In the genomic region with DNA sequence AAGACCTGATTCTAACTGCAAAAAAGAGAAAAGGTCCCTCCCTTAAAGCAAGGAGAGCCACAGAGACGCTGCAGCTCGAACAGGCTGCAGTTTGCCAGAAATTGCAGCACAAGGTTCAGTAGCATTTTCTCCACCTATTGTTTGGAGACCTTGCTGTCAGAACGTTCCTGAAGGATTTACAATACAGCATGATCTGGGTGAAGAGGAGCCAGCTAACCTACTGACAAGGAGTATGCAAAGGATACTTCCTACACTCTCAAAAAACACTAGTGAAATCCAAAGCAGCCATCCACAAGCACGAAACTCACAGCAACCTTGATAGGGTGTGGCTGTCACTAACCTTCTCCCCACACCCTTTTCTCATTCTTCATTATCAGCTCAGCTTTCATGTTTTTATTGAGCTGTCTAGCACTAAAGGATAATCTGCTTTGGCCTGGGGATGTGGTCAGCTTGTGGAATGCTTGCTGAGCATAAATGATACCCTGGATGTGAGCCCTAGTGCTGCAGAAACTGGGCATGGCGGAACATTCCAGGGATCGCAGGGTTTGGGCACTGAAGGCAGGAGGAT, we compare ENCODE assay signal across 8 mouse cellular contexts.
DNase-seq lines count a peak whose midpoint lies in the region; ATAC-seq and TF ChIP-seq lines count a peak whose summit lies in the region.

No protein-coding gene starts in this region.

- peak in 1 of 2 experiments; percentile 24; a peak in 1 of 4 replicates for TF ChIP-seq EP300 in MEL (IDR thresholded peaks at IDR 0.05; ENCODE audit: low read depth in 1 of 2, low read length in 2 of 2)
- TF ChIP-seq EP300 in liver, embryonic 14.5 days (IDR thresholded peaks at IDR 0.05; ENCODE audit: low read depth), result no peak

- H3K79me2 ChIP-seq in MEL (ENCODE audit: control insufficient read depth, insufficient read depth, low read length, poor library complexity), result no peaks in the 10 kb centered on the region

- WGBS in liver, embryonic 14.5 days (ENCODE audit: insufficient replicate concordance), result 25% methylated on average over 6 of the region's 6 CpGs

- H3K4me3 ChIP-seq in MEL (ENCODE audit: control insufficient read depth in 1 of 2, insufficient read depth in 1 of 2, low read depth in 2 of 2, low read length in 2 of 2), result no peak overlapping the region
- H3K4me3 ChIP-seq in liver, embryonic 14.5 days (ENCODE audit: insufficient read depth in 1 of 2, low read depth in 2 of 2, low read length in 2 of 2), result no peak overlapping the region

- H3K9me3 ChIP-seq in MEL (replicated peaks; ENCODE audit: insufficient read depth, low read length), result no peaks in the 10 kb centered on the region
- H3K9me3 ChIP-seq in liver, embryonic 14.5 days (ENCODE audit: control insufficient read depth, low read length), result no peaks in the 10 kb centered on the region

- peak overlapping the region; percentile 26 for H3K4me2 ChIP-seq in liver, embryonic 14.5 days (ENCODE audit: low read depth)

- TF ChIP-seq POLR2A in MEL (IDR thresholded peaks at IDR 0.05; ENCODE audit: control insufficient read depth in 1 of 2, insufficient read depth in 1 of 2, low read depth in 1 of 2, low read length in 2 of 2, poor library complexity in 1 of 2), result no peak

- H3K9ac ChIP-seq in MEL (ENCODE audit: control insufficient read depth, low read depth, low read length, poor library complexity, severe bottlenecking), result no peak overlapping the region
- no peak overlapping the region for H3K9ac ChIP-seq in liver, embryonic 14.5 days (replicated peaks)

- H3K27me3 ChIP-seq in MEL (ENCODE audit: control insufficient read depth in 1 of 2, insufficient read depth in 2 of 2, low read length in 2 of 2), result no peaks in the 10 kb centered on the region
- H3K27me3 ChIP-seq in liver, embryonic 14.5 days (ENCODE audit: control insufficient read depth, insufficient read depth, low read length), result no peaks in the 10 kb centered on the region

- H3K4me1 ChIP-seq in MEL (ENCODE audit: control insufficient read depth in 1 of 2, insufficient read depth in 2 of 2, low read length in 2 of 2), result peaks cover 19 to 23% of the 10 kb centered on the region in 2 experiments; a peak in 3 of 4 replicates
- H3K4me1 ChIP-seq in liver, embryonic 14.5 days (replicated peaks; ENCODE audit: control insufficient read depth in 2 of 2, insufficient read depth in 2 of 2, low read length in 1 of 2), result peaks cover 4 to 23% of the 10 kb centered on the region in 2 experiments

- no peak for TF ChIP-seq CTCF in MEL (IDR thresholded peaks at IDR 0.05 in 2 of 3, conservative IDR thresholded peaks at IDR 0.05 in 1 of 3; ENCODE audit: control insufficient read depth in 1 of 3, insufficient read depth in 1 of 3, low read depth in 2 of 3, low read length in 3 of 3, poor library complexity in 1 of 3, severe bottlenecking in 1 of 3)
- no peak for TF ChIP-seq CTCF in liver, embryonic 14.5 days (IDR thresholded peaks at IDR 0.05; ENCODE audit: low read depth)

- peak; percentile 27 for DNase-seq in gastrocnemius, postnatal 10 days
- DNase-seq in gastrocnemius, adult 18-20 months (ENCODE audit: low spot score), result no peak
- peak; percentile 12 for DNase-seq in MEL (ENCODE audit: low read depth, low spot score)
- peak; percentile 69 for DNase-seq in gastrocnemius, postnatal 25 days
- DNase-seq in liver, embryonic 14.5 days (ENCODE audit: low read depth in 3 of 3, low spot score in 3 of 3), result no peak
- no peak for DNase-seq in adrenal gland, postnatal 36 days
- no peak for DNase-seq in spleen, postnatal 14 days (ENCODE audit: low spot score in 2 of 2)
- DNase-seq in kidney, postnatal 4 days, result no peak

- no peak for TF ChIP-seq RAD21 in MEL (IDR thresholded peaks at IDR 0.05; ENCODE audit: low read depth, low read length)

- peak overlapping the region; percentile 43; the same call in 1 of the 2 replicates for H3K27ac ChIP-seq in MEL (ENCODE audit: control insufficient read depth, low read depth, low read length)
- no peak overlapping the region for H3K27ac ChIP-seq in liver, embryonic 14.5 days

- no peak for ATAC-seq in liver, embryonic 14.5 days (ENCODE audit: insufficient read depth)

- H3K36me3 ChIP-seq in MEL (ENCODE audit: control insufficient read depth in 1 of 2, insufficient read depth in 2 of 2, low read length in 2 of 2), result peaks cover 0 to 19% of the 10 kb centered on the region in 2 experiments; a peak in 2 of 4 replicates
- H3K36me3 ChIP-seq in liver, embryonic 14.5 days (replicated peaks; ENCODE audit: control insufficient read depth, insufficient read depth, low read depth), result no peaks in the 10 kb centered on the region

TF ChIP-seq in MEL, 35 proteins besides CTCF, POLR2A, EP300 and RAD21:
- no peak for TF ChIP-seq SMC3 (IDR thresholded peaks at IDR 0.05; ENCODE audit: low read depth, low read length)
- no peak for TF ChIP-seq JUND (IDR thresholded peaks at IDR 0.05; ENCODE audit: low read depth, low read length)
- TF ChIP-seq GABPA (IDR thresholded peaks at IDR 0.05; ENCODE audit: low read depth, low read length), result no peak
- no peak for TF ChIP-seq NRF1 (IDR thresholded peaks at IDR 0.05; ENCODE audit: insufficient read depth, low read depth, low read length, poor library complexity, severe bottlenecking)
- TF ChIP-seq UBTF (IDR thresholded peaks at IDR 0.05; ENCODE audit: borderline replicate concordance, insufficient read depth, low read depth, low read length), result no peak
- TF ChIP-seq ZNF384 (IDR thresholded peaks at IDR 0.05; ENCODE audit: low read depth, low read length), result no peak
- TF ChIP-seq GATA1 (IDR thresholded peaks at IDR 0.05; ENCODE audit: low read depth, low read length), result no peak
- TF ChIP-seq CHD2 (IDR thresholded peaks at IDR 0.05; ENCODE audit: low read length), result no peak
- TF ChIP-seq ZKSCAN1 (IDR thresholded peaks at IDR 0.05; ENCODE audit: low read depth, low read length), result no peak
- TF ChIP-seq TBP (IDR thresholded peaks at IDR 0.05; ENCODE audit: low read depth, low read length), result no peak
- TF ChIP-seq MAFK (IDR thresholded peaks at IDR 0.05; ENCODE audit: borderline replicate concordance, low read depth, low read length), result no peak
- no peak for TF ChIP-seq MXI1 (IDR thresholded peaks at IDR 0.05; ENCODE audit: low read depth, low read length)

Comparison
In these comparisons a context has a peak if more than half of its experiments do, and no peak if none do; other contexts are left out.
1. DNase-seq: peak in gastrocnemius, postnatal 10 days (single experiment), MEL (single experiment) and gastrocnemius, postnatal 25 days (single experiment); none in gastrocnemius, adult 18-20 months (single experiment), liver, embryonic 14.5 days (0 of 3), adrenal gland, postnatal 36 days (0 of 2), spleen, postnatal 14 days (0 of 2) and kidney, postnatal 4 days (0 of 2).